Mouse (Mus musculus) lung, postnatal 0 days (tissue): ENCODE measurements at regions not wholly inside any gene's neighbourhood (a gene's known extent, or its start where the extent isn't known, plus 50 kb on each side); places are given as distances from the start of the nearest gene placed in this dataset.
A peak's percentile ranks its signal among the peaks of the same experiment; 100 is the strongest.

Experiments
- ATAC-seq: fragments of 200-750 bp; cut with Nextera tagmentation; 2 replicates; pipeline ENCODE4 v1.8.0; 2017; ENCODE audit warnings: moderate library complexity
- DNase-seq: peaks from one replicate; pipeline ENCODE4 v3.0.0-alpha.2; 2016; ENCODE audit warnings: low spot score
- H3K27ac ChIP-seq: fragments of 300-500 bp; sonication (generic); 2 replicates; pipeline ENCODE4 v1.5.1; 2014; ENCODE audit warnings: antibody characterized with exemption, mild to moderate bottlenecking, low read length, mixed read lengths
- H3K27me3 ChIP-seq: fragments of 300-500 bp; sonication (generic); replicated peaks from 2 replicates; pipeline ENCODE4 v1.6.1; 2014; ENCODE audit warnings: low read length, mixed read lengths; ENCODE audit not compliant: insufficient read depth
- H3K36me3 ChIP-seq: fragments of 300-500 bp; sonication (generic); 2 replicates; pipeline ENCODE4 v1.6.1; 2014; ENCODE audit warnings: low read length, mixed read lengths; ENCODE audit not compliant: insufficient read depth
- H3K4me1 ChIP-seq: fragments of 300-500 bp; sonication (generic); 2 replicates; pipeline ENCODE4 v1.6.1; 2014; ENCODE audit warnings: antibody characterized with exemption, low read depth, low read length, mixed read lengths; ENCODE audit not compliant: insufficient read depth
- H3K4me2 ChIP-seq: fragments of 300-500 bp; sonication (generic); replicated peaks from 2 replicates; pipeline ENCODE4 v1.6.1; 2014; ENCODE audit warnings: low read depth, mild to moderate bottlenecking, low read length, moderate library complexity, mixed read lengths
- H3K4me3 ChIP-seq: fragments of 300-500 bp; sonication (generic); 2 replicates; pipeline ENCODE4 v1.5.1; 2014; ENCODE audit warnings: low read depth, low read length
- H3K9ac ChIP-seq: fragments of 300-500 bp; sonication (generic); replicated peaks from 2 replicates; pipeline ENCODE4 v1.6.1; 2014; ENCODE audit warnings: low read depth, mild to moderate bottlenecking
- H3K9me3 ChIP-seq: fragments of 300-500 bp; sonication (generic); 2 replicates; pipeline ENCODE4 v1.6.1; 2016; ENCODE audit warnings: low read length, mixed read lengths
- CTCF ChIP-seq: IDR thresholded peaks from 2 replicates; pipeline ENCODE4 v1.5.1; 2016; ENCODE audit warnings: antibody characterized with exemption, mild to moderate bottlenecking
- EP300 ChIP-seq: IDR thresholded peaks from 2 replicates; pipeline ENCODE4 v1.6.1; 2016; ENCODE audit warnings: antibody characterized with exemption, mild to moderate bottlenecking, control low read depth
- WGBS: fragments of 180-500 bp; shearing (Covaris S2); extraction: QIAGEN DNeasy Blood & Tissue Kit; methylation state at CpG from one replicate; pipeline ENCODE4 v1.1.7; 2014; 5-methylcytosine and 5-hydroxymethylcytosine counted together

DNA sequence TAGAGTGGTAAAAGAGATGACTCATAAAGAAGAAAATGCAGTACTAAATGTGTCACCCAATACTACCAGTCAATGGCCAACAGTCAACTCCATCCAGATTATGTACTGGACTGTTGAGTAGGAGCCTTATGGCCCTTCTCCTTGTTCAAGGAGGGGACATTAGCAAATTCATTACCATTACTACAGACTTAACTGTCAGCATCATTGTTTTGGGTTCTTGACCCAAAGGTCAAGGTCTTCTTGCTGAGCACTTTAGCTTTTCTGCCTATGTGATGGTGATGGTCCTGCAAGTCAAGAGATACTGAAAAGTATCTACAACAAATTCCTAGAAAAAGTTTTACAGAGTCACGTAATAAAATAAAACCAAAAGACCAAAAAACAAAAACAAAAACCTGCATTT is 1251.4 kb downstream of the Gm37988 start:
- ATAC-seq, result no peak
- WGBS, result 73% methylated on average over 1 of the region's 1 CpGs
- H3K27me3 ChIP-seq, result no peaks in the 10 kb centered on the region

GRCm38 (mm10) chr1:6076543-6076942 is 1268.9 kb downstream of the Gm37988 start:
- Histone ChIP-seq H3K4me2 (no peak overlapping the region), H3K4me1 (no peaks in the 10 kb centered on the region), H3K4me3 (no peak overlapping the region), H3K9ac (no peak overlapping the region), H3K27ac (no peak overlapping the region), H3K36me3 (no peaks in the 10 kb centered on the region), H3K9me3 (no peaks in the 10 kb centered on the region), H3K27me3 (no peaks in the 10 kb centered on the region)
- 22% methylated on average over 4 of the region's 4 CpGs for WGBS
- no peak for TF ChIP-seq EP300
- no peak for TF ChIP-seq CTCF
- peak; percentile 29 for DNase-seq
- ATAC-seq, result peak; percentile 35; the same call in 1 of the 2 replicates

More for the DNA sequence above, 1251.4 kb downstream of the Gm37988 start:
- H3K36me3 ChIP-seq, result no peaks in the 10 kb centered on the region
- H3K27ac ChIP-seq, result no peak overlapping the region
- H3K4me3 ChIP-seq, result no peak overlapping the region
- H3K4me1 ChIP-seq, result no peaks in the 10 kb centered on the region
- H3K9me3 ChIP-seq, result no peaks in the 10 kb centered on the region
- no peak for DNase-seq
- no peak for TF ChIP-seq EP300
- no peak overlapping the region for H3K4me2 ChIP-seq
- H3K9ac ChIP-seq, result no peak overlapping the region

GRCm38 (mm10) chr1:6081876-6082275 is 1274.2 kb downstream of the Gm37988 start:
- WGBS, result 46% methylated on average over 2 of the region's 2 CpGs
- no peak overlapping the region for H3K27ac ChIP-seq
- no peaks in the 10 kb centered on the region for H3K27me3 ChIP-seq
- H3K36me3 ChIP-seq, result no peaks in the 10 kb centered on the region
- no peak overlapping the region for H3K4me2 ChIP-seq
- DNase-seq (no peak), ATAC-seq (no peak)
- no peaks in the 10 kb centered on the region for H3K4me1 ChIP-seq
- no peak overlapping the region for H3K9ac ChIP-seq
- no peaks in the 10 kb centered on the region for H3K9me3 ChIP-seq
- no peak for TF ChIP-seq CTCF
- TF ChIP-seq EP300, result no peak
- H3K4me3 ChIP-seq, result no peak overlapping the region

- Histone ChIP-seq H3K4me1 (no peaks in the 10 kb centered on the region), H3K4me3 (no peak overlapping the region), H3K27me3 (no peaks in the 10 kb centered on the region), H3K27ac (no peak overlapping the region), H3K36me3 (no peaks in the 10 kb centered on the region), H3K9me3 (no peaks in the 10 kb centered on the region), H3K4me2 (no peak overlapping the region), H3K9ac (no peak overlapping the region)
- no peak for TF ChIP-seq EP300
- TF ChIP-seq CTCF, result no peak
- DNase-seq (no peak), ATAC-seq (no peak)
- 64% methylated on average over 3 of the region's 3 CpGs for WGBS
Observed at GRCm38 (mm10) chr1:6094162-6094934, 1286.7 kb downstream of the Gm37988 start.

GRCm38 (mm10) chr1:6117557-6117956 is 1309.9 kb downstream of the Gm37988 start:
- Histone ChIP-seq H3K27me3 (no peaks in the 10 kb centered on the region), H3K4me2 (no peak overlapping the region), H3K27ac (no peak overlapping the region), H3K4me1 (no peaks in the 10 kb centered on the region), H3K4me3 (no peak overlapping the region), H3K9me3 (no peaks in the 10 kb centered on the region), H3K9ac (no peak overlapping the region), H3K36me3 (no peaks in the 10 kb centered on the region)
- TF ChIP-seq EP300 (no peak), CTCF (no peak)
- no peak for ATAC-seq
- 74% methylated on average over 1 of the region's 1 CpGs for WGBS
- DNase-seq, result no peak

GRCm38 (mm10) chr1:6135066-6135465 is 1327.4 kb downstream of the Gm37988 start:
- no peaks in the 10 kb centered on the region for H3K36me3 ChIP-seq
- DNase-seq (peak; percentile 11), ATAC-seq (no peak)
- WGBS, result 12% methylated on average over 3 of the region's 3 CpGs
- H3K4me1 ChIP-seq, result no peaks in the 10 kb centered on the region
- H3K9me3 ChIP-seq, result no peaks in the 10 kb centered on the region
- peak; percentile 59 for TF ChIP-seq CTCF
- TF ChIP-seq EP300, result no peak
- no peak overlapping the region for H3K4me3 ChIP-seq
- no peaks in the 10 kb centered on the region for H3K27me3 ChIP-seq
- no peak overlapping the region for H3K27ac ChIP-seq
- H3K4me2 ChIP-seq, result no peak overlapping the region
- H3K9ac ChIP-seq, result no peak overlapping the region
